Mouse (Mus musculus): ENCODE measurements around the gene Gm11562. TPM values are rescaled to one million over a fixed set of nuclear protein-coding genes. Genes with fewer than 3 reads are reported as not detected.

The Gm11562 gene
- polyA plus RNA-seq, 1 experiment from 2014 or later, result not detected

DNA sequence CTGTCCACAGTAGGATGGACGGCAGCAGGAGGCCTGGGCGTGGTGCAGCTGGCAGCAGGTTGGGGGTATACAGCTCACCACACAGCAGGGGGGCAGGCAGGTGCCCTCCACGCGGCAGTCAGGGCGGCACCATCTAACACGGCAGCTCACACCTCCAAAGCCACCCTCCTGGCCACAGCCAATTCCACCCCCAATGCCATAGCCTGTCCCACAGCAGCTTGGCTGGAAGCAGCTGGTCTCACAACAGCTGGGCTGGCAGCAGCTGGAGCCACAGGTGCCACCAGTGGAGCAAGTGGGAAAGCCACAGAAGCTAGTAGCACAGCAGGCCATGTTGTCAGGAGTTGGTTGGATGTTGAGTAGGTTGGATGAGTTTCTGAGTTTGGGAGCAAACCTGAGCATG, 39.6 kb downstream of the Gm11562 start, which contains the start of gene Krtap1-5:
Gene Krtap1-5, minus strand, starts transcription at position 381 of the 400 bp plus-strand sequence.
- no peaks in the 10 kb centered on the region for H3K36me3 ChIP-seq
- no peak within 1 kb of the TSS for H3K4me3 ChIP-seq
- H3K27me3 ChIP-seq, result no peaks in the 10 kb centered on the region
- no peaks in the 10 kb centered on the region for H3K4me1 ChIP-seq
- H3K27ac ChIP-seq, result no peak within 1 kb of the TSS
- no peak within 1 kb of the TSS for H3K9ac ChIP-seq
- H3K4me2 ChIP-seq (replicated peaks), result no peak within 1 kb of the TSS
- no peak for ATAC-seq (ENCODE audit: low FRiP score)
- WGBS, result 90% methylated on average over 6 of the region's 6 CpGs
- H3K9me3 ChIP-seq (replicated peaks), result no peaks in the 10 kb centered on the region

DNA sequence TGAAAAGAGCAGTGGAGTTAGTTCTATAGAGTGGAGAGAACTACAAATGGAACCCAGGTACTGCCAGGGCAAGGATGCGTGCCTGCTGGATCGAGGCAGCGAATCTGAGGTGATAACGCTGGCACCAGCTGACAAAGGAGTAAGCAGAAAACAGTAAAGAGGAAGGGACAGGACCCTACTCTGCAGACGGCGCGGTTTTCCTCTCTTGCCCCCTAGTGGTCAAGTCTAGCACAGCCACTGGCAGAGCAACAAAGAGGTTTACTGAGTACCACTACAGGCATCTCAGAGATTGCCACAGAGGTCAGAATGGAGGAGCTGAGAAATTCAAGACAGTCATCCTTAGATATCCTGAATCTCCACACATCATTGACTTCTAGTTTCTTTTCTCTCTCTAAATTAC, 46.1 kb downstream of the Gm11562 start:
- Histone ChIP-seq H3K9ac (no peak overlapping the region), H3K36me3 (no peaks in the 10 kb centered on the region), H3K4me1 (no peaks in the 10 kb centered on the region), H3K4me3 (no peak overlapping the region), H3K4me2 (replicated peaks) (peak overlapping the region; percentile 44), H3K27ac (no peak overlapping the region), H3K9me3 (replicated peaks) (no peaks in the 10 kb centered on the region), H3K27me3 (no peaks in the 10 kb centered on the region)
- WGBS, result 11% methylated on average over 7 of the region's 7 CpGs
- peak; percentile 66; the same call in 1 of the 2 replicates for ATAC-seq (ENCODE audit: low FRiP score)

DNA sequence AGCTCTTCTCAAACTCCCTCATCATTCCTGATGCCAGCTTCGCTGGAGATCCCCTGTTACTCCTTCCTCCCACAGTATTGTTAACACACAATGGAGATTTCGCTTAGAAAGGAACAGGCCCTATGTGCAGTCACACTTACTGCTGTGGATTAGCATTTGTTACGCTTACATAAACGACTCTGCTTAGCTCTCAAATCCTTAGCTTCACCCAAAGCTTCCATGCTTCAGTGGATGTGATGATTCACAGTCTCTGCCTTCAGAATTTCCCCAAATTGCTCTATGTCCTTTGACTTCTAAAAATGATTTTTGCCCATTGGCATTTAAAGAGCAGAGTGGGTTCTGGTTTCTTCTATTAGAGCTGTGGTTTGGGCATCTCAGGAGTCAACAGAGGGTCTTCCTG, 47.1 kb downstream of the Gm11562 start:
- 43% methylated on average over 4 of the region's 4 CpGs for WGBS

More for the DNA sequence above, 47.1 kb downstream of the Gm11562 start:
- Histone ChIP-seq H3K27me3 (no peaks in the 10 kb centered on the region), H3K9me3 (replicated peaks) (no peaks in the 10 kb centered on the region), H3K27ac (no peak overlapping the region), H3K4me1 (no peaks in the 10 kb centered on the region), H3K36me3 (no peaks in the 10 kb centered on the region), H3K9ac (no peak overlapping the region), H3K4me3 (no peak overlapping the region), H3K4me2 (replicated peaks) (no peak overlapping the region)
- no peak for ATAC-seq (ENCODE audit: low FRiP score)

Other genes with a start within 250 kb of the Gm11562 start
- gene Krt28, start 245.5 kb downstream of the Gm11562 start, polyA plus RNA-seq (2016; fragmentation: Nextera tagmentation; extraction: Ambion mirVana), result 0.21 and 0.27 TPM in 2 replicates
- gene Krt10, start 231.1 kb downstream of the Gm11562 start, polyA plus RNA-seq (2016; fragmentation: Nextera tagmentation; extraction: Ambion mirVana), result 32.7 and 39.8 TPM in 2 replicates
- gene Krt12, start 198.2 kb downstream of the Gm11562 start, polyA plus RNA-seq (2016; fragmentation: Nextera tagmentation; extraction: Ambion mirVana), result 0.12 TPM in 1 of 2 replicates, not detected in the other
- 0.35 TPM in 2 replicates for gene Krt20, start 182.3 kb downstream of the Gm11562 start, polyA plus RNA-seq (2016; fragmentation: Nextera tagmentation; extraction: Ambion mirVana)
- gene Krt23, start 127.3 kb downstream of the Gm11562 start, polyA plus RNA-seq (2016; fragmentation: Nextera tagmentation; extraction: Ambion mirVana), result 0.22 TPM in 1 of 2 replicates, not detected in the other
- gene Krt39, start 99.1 kb downstream of the Gm11562 start, polyA plus RNA-seq (2016; fragmentation: Nextera tagmentation; extraction: Ambion mirVana), result not detected in 2 replicates
- not detected in 2 replicates for gene Krt40, start 77.3 kb downstream of the Gm11562 start, polyA plus RNA-seq (2016; fragmentation: Nextera tagmentation; extraction: Ambion mirVana)
- not detected in 2 replicates for gene Krtap3-3, start 69.6 kb downstream of the Gm11562 start, polyA plus RNA-seq (2016; fragmentation: Nextera tagmentation; extraction: Ambion mirVana)
- not detected in 2 replicates for gene Krtap3-2, start 63.6 kb downstream of the Gm11562 start, polyA plus RNA-seq (2016; fragmentation: Nextera tagmentation; extraction: Ambion mirVana)
- not detected in 2 replicates for gene Gm11939, start 61.0 kb downstream of the Gm11562 start, polyA plus RNA-seq (2016; fragmentation: Nextera tagmentation; extraction: Ambion mirVana)
- gene Krtap3-1, start 53.8 kb downstream of the Gm11562 start, polyA plus RNA-seq (2016; fragmentation: Nextera tagmentation; extraction: Ambion mirVana), result not detected in 2 replicates
- not detected in 2 replicates for gene Krtap1-5, start 39.4 kb downstream of the Gm11562 start, polyA plus RNA-seq (2016; fragmentation: Nextera tagmentation; extraction: Ambion mirVana)
- not detected in 2 replicates for gene Krtap1-4, start 36.8 kb downstream of the Gm11562 start, polyA plus RNA-seq (2016; fragmentation: Nextera tagmentation; extraction: Ambion mirVana)
- gene Krtap1-3, start 29.1 kb downstream of the Gm11562 start, polyA plus RNA-seq (2016; fragmentation: Nextera tagmentation; extraction: Ambion mirVana), result not detected in 2 replicates
- not detected in 2 replicates for gene Krtap9-3, start 22.3 kb downstream of the Gm11562 start, polyA plus RNA-seq (2016; fragmentation: Nextera tagmentation; extraction: Ambion mirVana)
- not detected in 2 replicates for gene Gm11938, start 17.1 kb downstream of the Gm11562 start, polyA plus RNA-seq (2016; fragmentation: Nextera tagmentation; extraction: Ambion mirVana)
- not detected in 2 replicates for gene Gm11937, start 10.2 kb downstream of the Gm11562 start, polyA plus RNA-seq (2016; fragmentation: Nextera tagmentation; extraction: Ambion mirVana)
- gene Krtap2-4, start 5.6 kb downstream of the Gm11562 start, polyA plus RNA-seq (2016; fragmentation: Nextera tagmentation; extraction: Ambion mirVana), result not detected in 2 replicates
- not detected in 2 replicates for gene Krtap4-1, start 7.8 kb upstream of the Gm11562 start, polyA plus RNA-seq (2016; fragmentation: Nextera tagmentation; extraction: Ambion mirVana)
- not detected in 2 replicates for gene Krtap4-2, start 14.6 kb upstream of the Gm11562 start, polyA plus RNA-seq (2016; fragmentation: Nextera tagmentation; extraction: Ambion mirVana)
- not detected in 2 replicates for gene Krtap4-7, start 23.7 kb upstream of the Gm11562 start, polyA plus RNA-seq (2016; fragmentation: Nextera tagmentation; extraction: Ambion mirVana)
- gene Gm11555, start 29.8 kb upstream of the Gm11562 start, polyA plus RNA-seq (2016; fragmentation: Nextera tagmentation; extraction: Ambion mirVana), result not detected in 2 replicates
- gene Gm11563, start 38.5 kb upstream of the Gm11562 start, polyA plus RNA-seq (2016; fragmentation: Nextera tagmentation; extraction: Ambion mirVana), result not detected in 2 replicates
- gene Krtap4-6, start 45.5 kb upstream of the Gm11562 start, polyA plus RNA-seq (2016; fragmentation: Nextera tagmentation; extraction: Ambion mirVana), result not detected in 2 replicates
- not detected in 2 replicates for gene Gm14190, start 70.3 kb upstream of the Gm11562 start, polyA plus RNA-seq (2016; fragmentation: Nextera tagmentation; extraction: Ambion mirVana)
- not detected in 2 replicates for gene Gm14180, start 113.9 kb upstream of the Gm11562 start, polyA plus RNA-seq (2016; fragmentation: Nextera tagmentation; extraction: Ambion mirVana)
- not detected in 2 replicates for gene Gm11595, start 152.5 kb upstream of the Gm11562 start, polyA plus RNA-seq (2016; fragmentation: Nextera tagmentation; extraction: Ambion mirVana)
- not detected in 2 replicates for gene Krtap4-8, start 160.3 kb upstream of the Gm11562 start, polyA plus RNA-seq (2016; fragmentation: Nextera tagmentation; extraction: Ambion mirVana)
- gene Krtap4-9, start 164.8 kb upstream of the Gm11562 start, polyA plus RNA-seq (2016; fragmentation: Nextera tagmentation; extraction: Ambion mirVana), result not detected in 2 replicates
- gene Gm11596, start 173.0 kb upstream of the Gm11562 start, polyA plus RNA-seq (2016; fragmentation: Nextera tagmentation; extraction: Ambion mirVana), result not detected in 2 replicates
- not detected in 2 replicates for gene Gm11569, start 178.5 kb upstream of the Gm11562 start, polyA plus RNA-seq (2016; fragmentation: Nextera tagmentation; extraction: Ambion mirVana)
- gene Gm11554, start 184.0 kb upstream of the Gm11562 start, polyA plus RNA-seq (2016; fragmentation: Nextera tagmentation; extraction: Ambion mirVana), result not detected in 2 replicates
- gene Krtap4-13, start 189.5 kb upstream of the Gm11562 start, polyA plus RNA-seq (2016; fragmentation: Nextera tagmentation; extraction: Ambion mirVana), result not detected in 2 replicates
- not detected in 2 replicates for gene Gm11564, start 195.2 kb upstream of the Gm11562 start, polyA plus RNA-seq (2016; fragmentation: Nextera tagmentation; extraction: Ambion mirVana)
- not detected in 2 replicates for gene 2300003K06Rik, start 217.6 kb upstream of the Gm11562 start, polyA plus RNA-seq (2016; fragmentation: Nextera tagmentation; extraction: Ambion mirVana)
- gene Krtap4-16, start 231.2 kb upstream of the Gm11562 start, polyA plus RNA-seq (2016; fragmentation: Nextera tagmentation; extraction: Ambion mirVana), result not detected in 2 replicates
- gene Gm11568, start 237.5 kb upstream of the Gm11562 start, polyA plus RNA-seq (2016; fragmentation: Nextera tagmentation; extraction: Ambion mirVana), result not detected in 2 replicates
- gene Gm11559, start 244.0 kb upstream of the Gm11562 start, polyA plus RNA-seq (2016; fragmentation: Nextera tagmentation; extraction: Ambion mirVana), result not detected in 2 replicates